Mouse (Mus musculus): ENCODE measurements around the gene Baz1b. TPM values are rescaled to one million over a fixed set of nuclear protein-coding genes. Genes with fewer than 3 reads are reported as not detected.

Gene Baz1b
- polyA plus RNA-seq, 1 experiment from 2014 or later: 70.9 TPM

- ATAC-seq (ENCODE audit: insufficient read depth): no peak
- 64% methylated on average over 4 of the region's 4 CpGs for WGBS
- Histone ChIP-seq H3K9ac (no peak overlapping the region), H3K27ac (ENCODE audit: low read depth) (no peak overlapping the region), H3K4me3 (ENCODE audit: low read depth, low read length) (no peak overlapping the region), H3K4me1 (ENCODE audit: insufficient read depth) (no peaks in the 10 kb centered on the region; the same call in 1 of the 2 replicates), H3K27me3 (ENCODE audit: insufficient read depth, low read length) (peaks cover 23% of the 10 kb centered on the region), H3K36me3 (ENCODE audit: insufficient read depth) (peaks cover 60% of the 10 kb centered on the region), H3K9me3 (ENCODE audit: low read depth, low read length) (no peaks in the 10 kb centered on the region), H3K4me2 (no peak overlapping the region)
- DNase-seq: no peak
- no peak for TF ChIP-seq CTCF (IDR thresholded peaks at IDR 0.05; ENCODE audit: low read depth)
These were observed 59.5 kb downstream of the Baz1b start for GRCm38 (mm10) chr5:135246531-135246930.

DNA sequence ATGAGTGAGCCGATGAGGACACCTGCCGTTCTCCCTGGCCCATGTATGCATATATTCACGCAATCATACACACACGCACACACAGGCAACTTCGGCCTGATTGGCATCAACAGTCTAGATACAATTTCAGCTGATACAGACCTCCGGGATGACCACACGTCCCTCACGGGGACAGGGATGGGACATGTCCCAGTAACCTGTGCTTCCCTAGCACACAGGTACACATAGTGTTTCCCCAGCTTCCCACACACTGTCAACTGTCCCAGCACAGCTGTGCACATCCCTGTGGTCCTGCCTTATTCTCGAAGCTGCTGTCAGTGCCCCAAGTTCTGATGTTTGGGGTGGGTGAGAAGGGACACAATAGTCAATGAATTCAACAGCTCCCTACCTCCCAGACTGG lies 60.3 kb downstream of the Baz1b start:
- H3K9me3 ChIP-seq (ENCODE audit: low read depth, low read length): no peaks in the 10 kb centered on the region
- H3K36me3 ChIP-seq (ENCODE audit: insufficient read depth): peaks cover 52% of the 10 kb centered on the region
- WGBS: 69% methylated on average over 9 of the region's 9 CpGs
- H3K9ac ChIP-seq: no peak overlapping the region
- ATAC-seq (ENCODE audit: insufficient read depth) (no peak), DNase-seq (no peak)
- no peak for TF ChIP-seq CTCF (IDR thresholded peaks at IDR 0.05; ENCODE audit: low read depth)
- no peak overlapping the region for H3K4me3 ChIP-seq (ENCODE audit: low read depth, low read length)
- H3K4me2 ChIP-seq: no peak overlapping the region
- peaks cover 23% of the 10 kb centered on the region for H3K27me3 ChIP-seq (ENCODE audit: insufficient read depth, low read length)
- H3K4me1 ChIP-seq (ENCODE audit: insufficient read depth): no peaks in the 10 kb centered on the region; the same call in 1 of the 2 replicates
- H3K27ac ChIP-seq (ENCODE audit: low read depth): no peak overlapping the region

GRCm38 (mm10) chr5:135248956-135249676 lies 62.1 kb downstream of the Baz1b start:
- Histone ChIP-seq H3K27ac (ENCODE audit: low read depth) (no peak overlapping the region), H3K9ac (no peak overlapping the region), H3K4me3 (ENCODE audit: low read depth, low read length) (no peak overlapping the region), H3K4me2 (no peak overlapping the region), H3K4me1 (ENCODE audit: insufficient read depth) (no peaks in the 10 kb centered on the region; the same call in 1 of the 2 replicates), H3K9me3 (ENCODE audit: low read depth, low read length) (no peaks in the 10 kb centered on the region), H3K36me3 (ENCODE audit: insufficient read depth) (peaks cover 34% of the 10 kb centered on the region), H3K27me3 (ENCODE audit: insufficient read depth, low read length) (peaks cover 23% of the 10 kb centered on the region)
- no peak for TF ChIP-seq CTCF (IDR thresholded peaks at IDR 0.05; ENCODE audit: low read depth)
- no peak for DNase-seq
- no peak for ATAC-seq (ENCODE audit: insufficient read depth)
- WGBS: 78% methylated on average over 16 of the region's 16 CpGs

DNA sequence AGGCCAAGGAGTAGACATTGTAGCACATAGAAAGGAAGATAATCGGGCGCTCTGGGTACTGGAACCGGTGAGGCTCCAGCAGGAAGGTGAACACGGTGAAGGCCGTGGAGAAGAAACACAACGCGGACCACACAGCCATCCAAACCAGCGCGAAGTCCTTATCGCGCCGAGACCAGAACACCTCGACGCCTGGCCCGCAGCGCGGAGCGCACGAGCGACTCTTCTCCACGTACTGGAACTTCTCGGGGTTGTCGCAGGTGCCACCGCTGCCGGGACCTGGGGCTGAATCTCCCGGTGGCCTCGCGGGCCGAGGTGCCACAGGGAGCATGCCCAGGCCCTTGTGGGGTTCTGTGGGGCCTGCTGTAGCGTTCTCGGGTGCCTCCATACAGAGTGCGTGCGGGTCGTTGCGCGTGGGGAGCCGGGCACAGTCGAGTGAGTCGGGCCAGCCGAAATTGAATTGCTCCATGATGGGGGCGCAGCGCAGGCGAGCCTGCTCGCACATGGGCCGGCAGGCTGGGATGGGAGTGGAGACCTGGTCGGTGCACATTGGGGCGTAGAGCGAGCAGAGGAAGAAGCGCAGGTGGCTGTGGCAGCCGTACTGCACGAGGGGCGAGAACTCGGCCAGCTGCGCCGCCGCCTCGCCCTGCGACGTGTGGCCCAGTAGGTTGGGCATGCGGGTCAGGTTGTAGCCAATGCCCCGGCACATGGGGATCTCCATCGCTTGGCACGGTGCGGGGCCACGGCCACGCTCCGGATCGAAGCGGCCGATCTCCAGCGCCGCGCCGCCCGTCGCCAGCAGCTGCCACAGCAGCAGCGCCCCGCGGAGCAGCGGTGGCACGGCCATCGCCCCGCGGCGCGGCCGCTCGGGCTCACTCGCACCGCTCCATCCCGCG lies 63.4 kb downstream of the Baz1b start:
- peak; percentile 36 for DNase-seq
- TF ChIP-seq CTCF (IDR thresholded peaks at IDR 0.05; ENCODE audit: low read depth): no peak
- no peak overlapping the region for H3K27ac ChIP-seq (ENCODE audit: low read depth)
- peak overlapping the region; percentile 99 for H3K4me2 ChIP-seq
- WGBS: 2% methylated on average over 92 of the region's 92 CpGs
- no peaks in the 10 kb centered on the region for H3K9me3 ChIP-seq (ENCODE audit: low read depth, low read length)
- H3K4me1 ChIP-seq (ENCODE audit: insufficient read depth): no peaks in the 10 kb centered on the region; the same call in 1 of the 2 replicates
- peaks cover 23% of the 10 kb centered on the region for H3K27me3 ChIP-seq (ENCODE audit: insufficient read depth, low read length)
- H3K36me3 ChIP-seq (ENCODE audit: insufficient read depth): peaks cover 21% of the 10 kb centered on the region
- H3K9ac ChIP-seq: peak overlapping the region; percentile 44
- ATAC-seq (ENCODE audit: insufficient read depth): peak; percentile 66
- peak overlapping the region; percentile 56 for H3K4me3 ChIP-seq (ENCODE audit: low read depth, low read length)

GRCm38 (mm10) chr5:135251079-135251454 lies 64.0 kb downstream of the Baz1b start, which contains the start of gene Fzd9:
Gene Fzd9 (minus strand): TSS chr5:135251230.
- DNase-seq (peak; percentile 94), ATAC-seq (ENCODE audit: insufficient read depth) (peak; percentile 89)
- H3K4me3 ChIP-seq (ENCODE audit: low read depth, low read length): peak within 1 kb of the TSS; percentile 56
- peaks cover 15% of the 10 kb centered on the region for H3K36me3 ChIP-seq (ENCODE audit: insufficient read depth)
- peaks cover 23% of the 10 kb centered on the region for H3K27me3 ChIP-seq (ENCODE audit: insufficient read depth, low read length)
- H3K4me1 ChIP-seq (ENCODE audit: insufficient read depth): no peaks in the 10 kb centered on the region; the same call in 1 of the 2 replicates
- under 1% methylated on average over 49 of the region's 51 CpGs for WGBS
- no peak for TF ChIP-seq CTCF (IDR thresholded peaks at IDR 0.05; ENCODE audit: low read depth)
- H3K27ac ChIP-seq (ENCODE audit: low read depth): no peak within 1 kb of the TSS
- H3K9me3 ChIP-seq (ENCODE audit: low read depth, low read length): no peaks in the 10 kb centered on the region
- peak within 1 kb of the TSS; percentile 44 for H3K9ac ChIP-seq
- peak within 1 kb of the TSS; percentile 99 for H3K4me2 ChIP-seq

GRCm38 (mm10) chr5:135253741-135254401 lies 66.8 kb downstream of the Baz1b start:
- Histone ChIP-seq H3K4me2 (no peak overlapping the region), H3K9me3 (ENCODE audit: low read depth, low read length) (no peaks in the 10 kb centered on the region), H3K4me3 (ENCODE audit: low read depth, low read length) (no peak overlapping the region), H3K27ac (ENCODE audit: low read depth) (no peak overlapping the region), H3K27me3 (ENCODE audit: insufficient read depth, low read length) (peaks cover 21% of the 10 kb centered on the region), H3K9ac (no peak overlapping the region), H3K4me1 (ENCODE audit: insufficient read depth) (no peaks in the 10 kb centered on the region; the same call in 1 of the 2 replicates), H3K36me3 (ENCODE audit: insufficient read depth) (no peaks in the 10 kb centered on the region)
- 12% methylated on average over 12 of the region's 12 CpGs for WGBS
- DNase-seq (peak; percentile 34), ATAC-seq (ENCODE audit: insufficient read depth) (no peak)
- TF ChIP-seq CTCF (IDR thresholded peaks at IDR 0.05; ENCODE audit: low read depth): no peak
